Comparison of ENCODE assay signal across 8 mouse cellular contexts in genomic region chr11:72342549-72343237, GRCm38 (mm10). TPM values are rescaled to one million over a fixed set of nuclear protein-coding genes. Genes with fewer than 3 reads are reported as not detected.
DNase-seq lines count a peak whose midpoint lies in the region; ATAC-seq and TF ChIP-seq lines count a peak whose summit lies in the region.

No protein-coding gene starts in this region.

- peak; percentile 28 for DNase-seq in thymus, adult 2 months
- no peak for DNase-seq in thymus, adult 18-20 months
- peak; percentile 54 for DNase-seq in embryo, embryonic 11.5 days (ENCODE audit: low read depth, low spot score)
- DNase-seq in gastrocnemius, postnatal 25 days: peak; percentile 51
- peak; percentile 74 to 75 for DNase-seq in left cerebral cortex, postnatal 25 days (ENCODE audit: low spot score in 2 of 2)
- peak; percentile 75 to 77 for DNase-seq in right cerebral cortex, postnatal 10 days (ENCODE audit: low spot score in 2 of 2)

- intact Hi-C loops in left cerebral cortex, postnatal 25 days (cut with DNase I): loop anchor here (1.0 to 5.0 kb wide), 3 partner anchors 87 to 220 kb away; no protein-coding TSS in a partner anchor

- TF ChIP-seq POLR2A in thymus, adult 2 months (IDR thresholded peaks at IDR 0.05; ENCODE audit: control insufficient read depth, extremely low read depth, insufficient read depth, low read length, poor library complexity): no peak

- no peak overlapping the region for H3K27ac ChIP-seq in thymus, adult 2 months (ENCODE audit: control insufficient read depth, insufficient read depth, low read length)
- H3K27ac ChIP-seq in intestine, embryonic 15.5 days: no peak overlapping the region

- TF ChIP-seq CTCF in thymus, adult 2 months (IDR thresholded peaks at IDR 0.05; ENCODE audit: borderline replicate concordance, control insufficient read depth, extremely low read depth, insufficient read depth, low read length, poor library complexity): peak; percentile 52; the same call in 1 of the 2 replicates

- H3K27me3 ChIP-seq in thymus, adult 2 months (ENCODE audit: control insufficient read depth, insufficient read depth, low read length): no peaks in the 10 kb centered on the region
- H3K27me3 ChIP-seq in intestine, embryonic 15.5 days (replicated peaks): no peaks in the 10 kb centered on the region

- no peak overlapping the region for H3K9ac ChIP-seq in intestine, embryonic 15.5 days

- 0 out of 2 replicates have a peak overlapping the region, but pooled peaks have one; percentile 17 for H3K4me2 ChIP-seq in intestine, embryonic 15.5 days (replicated peaks)

- 13% methylated on average over 7 of the region's 7 CpGs for WGBS in thymus, adult 2 months
- WGBS in intestine, embryonic 15.5 days: 11% methylated on average over 7 of the region's 7 CpGs

- H3K4me3 ChIP-seq in thymus, adult 2 months (ENCODE audit: control insufficient read depth, insufficient read depth, low read length): no peak overlapping the region
- H3K4me3 ChIP-seq in intestine, embryonic 15.5 days (replicated peaks): no peak overlapping the region

- no peaks in the 10 kb centered on the region for H3K9me3 ChIP-seq in intestine, embryonic 15.5 days

- no peaks in the 10 kb centered on the region for H3K36me3 ChIP-seq in thymus, adult 2 months (ENCODE audit: control insufficient read depth, insufficient read depth, low read length)
- no peaks in the 10 kb centered on the region for H3K36me3 ChIP-seq in intestine, embryonic 15.5 days

- no peaks in the 10 kb centered on the region for H3K4me1 ChIP-seq in thymus, adult 2 months (replicated peaks; ENCODE audit: control insufficient read depth, insufficient read depth, low read length)
- no peaks in the 10 kb centered on the region for H3K4me1 ChIP-seq in intestine, embryonic 15.5 days (replicated peaks)

- ATAC-seq in intestine, embryonic 15.5 days: peak; percentile 87
- ATAC-seq in megakaryocyte-erythroid progenitor cell, adult 5-6 weeks (replicated peaks; ENCODE audit: low FRiP score, low TSS enrichment, poor library complexity, severe bottlenecking): peak; percentile 92

RNA-seq across cellular contexts. Expression of gene Tekt1, which starts 19.5 kb away (rescaled TPM):
- 0.11 and 0.27 TPM in 2 replicates for polyA plus RNA-seq in thymus, adult 2 months (2012; rRNA removed)
- total RNA-seq in gastrocnemius, postnatal 25 days (2021): under 1 TPM; 0.64 to 0.70 TPM
- polyA plus RNA-seq in intestine, embryonic 15.5 days (2015; fragmentation: Nextera tagmentation; extraction: Ambion mirVana): 0.19 and 0.33 TPM in 2 replicates
- 1 to 10 TPM; 2.1 to 2.6 TPM for total RNA-seq in left cerebral cortex, postnatal 25 days (2021)
- total RNA-seq in megakaryocyte-erythroid progenitor cell, adult 5-6 weeks (2014; fragmentation: Nextera tagmentation): not detected in 2 replicates
- not detected in 2 replicates for total RNA-seq in megakaryocyte-erythroid progenitor cell, adult 5-6 weeks (2017)

RNA-seq across cellular contexts. Expression of gene Fbxo39, which starts 28.4 kb away (rescaled TPM):
- polyA plus RNA-seq in thymus, adult 2 months (2012; rRNA removed): 0.18 and 0.26 TPM in 2 replicates
- not detected for total RNA-seq in gastrocnemius, postnatal 25 days (2021)
- not detected in 2 replicates for polyA plus RNA-seq in intestine, embryonic 15.5 days (2015; fragmentation: Nextera tagmentation; extraction: Ambion mirVana)
- not detected for total RNA-seq in left cerebral cortex, postnatal 25 days (2021)
- total RNA-seq in megakaryocyte-erythroid progenitor cell, adult 5-6 weeks (2014; fragmentation: Nextera tagmentation): not detected in 2 replicates
- total RNA-seq in megakaryocyte-erythroid progenitor cell, adult 5-6 weeks (2017): not detected in 2 replicates

RNA-seq across cellular contexts. Expression of gene Xaf1, which starts 41.3 kb away (rescaled TPM):
- polyA plus RNA-seq in thymus, adult 2 months (2012; rRNA removed): 39.3 and 46.0 TPM in 2 replicates
- 1 to 10 TPM; 4.6 TPM for total RNA-seq in gastrocnemius, postnatal 25 days (2021)
- 4.7 and 4.9 TPM in 2 replicates for polyA plus RNA-seq in intestine, embryonic 15.5 days (2015; fragmentation: Nextera tagmentation; extraction: Ambion mirVana)
- total RNA-seq in left cerebral cortex, postnatal 25 days (2021): 1 to 10 TPM; 3.9 TPM
- total RNA-seq in megakaryocyte-erythroid progenitor cell, adult 5-6 weeks (2014; fragmentation: Nextera tagmentation): 11.1 and 27.1 TPM in 2 replicates
- 10.1 and 11.1 TPM in 2 replicates for total RNA-seq in megakaryocyte-erythroid progenitor cell, adult 5-6 weeks (2017)

Comparison
In these comparisons a context has a peak if more than half of its experiments do, and no peak if none do; other contexts are left out.
1. DNase-seq: peak in thymus, adult 2 months (single experiment), embryo, embryonic 11.5 days (single experiment), gastrocnemius, postnatal 25 days (single experiment), left cerebral cortex, postnatal 25 days (2 of 2) and right cerebral cortex, postnatal 10 days (2 of 2); none in thymus, adult 18-20 months (0 of 2).